Mouse (Mus musculus): Measurements from ENCODE around the gene Dis3. TPM values are rescaled to one million over a fixed set of nuclear protein-coding genes. Genes with fewer than 3 reads are reported as not detected.

The Dis3 gene
- total and polyA plus RNA-seq, 2 experiments from 2014 or later = 19.6 to 23.1 TPM

GRCm38 (mm10) chr14:99121584-99122339 is 22.2 kb upstream of the Dis3 start:
- H3K36me3 ChIP-seq (ENCODE audit: insufficient read depth, low read length) = peaks cover 7% of the 10 kb centered on the region
- ATAC-seq (ENCODE audit: low FRiP score) (no peak), DNase-seq (ENCODE audit: low spot score) (no peak)
- H3K4me2 ChIP-seq (ENCODE audit: low read depth, low read length, poor library complexity, severe bottlenecking) = no peak overlapping the region
- H3K9me3 ChIP-seq (ENCODE audit: low read length) = no peaks in the 10 kb centered on the region
- no peaks in the 10 kb centered on the region for H3K27me3 ChIP-seq (ENCODE audit: insufficient read depth, low read length)
- no peak overlapping the region for H3K27ac ChIP-seq (ENCODE audit: low read depth, low read length)
- H3K9ac ChIP-seq (replicated peaks; ENCODE audit: low read length, poor library complexity, severe bottlenecking) = no peak overlapping the region
- 85% methylated on average over 11 of the region's 11 CpGs for WGBS
- no peak overlapping the region for H3K4me3 ChIP-seq (ENCODE audit: low read depth, low read length)
- no peak for TF ChIP-seq CTCF (IDR thresholded peaks at IDR 0.05)
- H3K4me1 ChIP-seq (ENCODE audit: insufficient read depth, low read length) = no peaks in the 10 kb centered on the region

DNA sequence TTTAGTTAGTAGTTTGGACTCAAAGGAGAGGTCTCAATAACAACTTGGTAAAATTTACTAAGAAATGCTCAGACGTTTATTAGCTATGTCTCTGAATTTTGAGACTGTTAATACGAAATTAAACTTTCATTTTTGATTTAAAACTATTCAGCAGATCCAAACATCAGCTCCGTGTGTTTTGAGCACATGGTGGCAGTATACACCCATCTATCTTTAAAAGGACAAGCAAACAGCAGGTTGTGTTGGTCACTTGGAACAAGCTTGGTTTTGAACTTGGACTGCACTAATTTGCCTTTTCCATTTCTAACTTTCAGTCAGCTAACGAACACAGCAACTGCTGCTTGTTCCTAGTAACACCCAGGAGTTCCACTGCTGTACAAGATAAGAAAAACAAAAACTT is 18.0 kb upstream of the Dis3 start:
- H3K4me2 ChIP-seq (ENCODE audit: low read depth, low read length, poor library complexity, severe bottlenecking) = no peak overlapping the region
- 79% methylated on average over 4 of the region's 4 CpGs for WGBS
- DNase-seq (ENCODE audit: low spot score) (peak; percentile 40), ATAC-seq (ENCODE audit: low FRiP score) (no peak)
- peaks cover 9% of the 10 kb centered on the region; the same call in 1 of the 2 replicates for H3K36me3 ChIP-seq (ENCODE audit: insufficient read depth, low read length)
- no peaks in the 10 kb centered on the region for H3K9me3 ChIP-seq (ENCODE audit: low read length)
- no peaks in the 10 kb centered on the region for H3K27me3 ChIP-seq (ENCODE audit: insufficient read depth, low read length)
- TF ChIP-seq CTCF (IDR thresholded peaks at IDR 0.05) = peak; percentile 65
- no peak overlapping the region for H3K9ac ChIP-seq (replicated peaks; ENCODE audit: low read length, poor library complexity, severe bottlenecking)
- H3K4me3 ChIP-seq (ENCODE audit: low read depth, low read length) = no peak overlapping the region
- H3K27ac ChIP-seq (ENCODE audit: low read depth, low read length) = no peak overlapping the region
- H3K4me1 ChIP-seq (ENCODE audit: insufficient read depth, low read length) = no peaks in the 10 kb centered on the region

DNA sequence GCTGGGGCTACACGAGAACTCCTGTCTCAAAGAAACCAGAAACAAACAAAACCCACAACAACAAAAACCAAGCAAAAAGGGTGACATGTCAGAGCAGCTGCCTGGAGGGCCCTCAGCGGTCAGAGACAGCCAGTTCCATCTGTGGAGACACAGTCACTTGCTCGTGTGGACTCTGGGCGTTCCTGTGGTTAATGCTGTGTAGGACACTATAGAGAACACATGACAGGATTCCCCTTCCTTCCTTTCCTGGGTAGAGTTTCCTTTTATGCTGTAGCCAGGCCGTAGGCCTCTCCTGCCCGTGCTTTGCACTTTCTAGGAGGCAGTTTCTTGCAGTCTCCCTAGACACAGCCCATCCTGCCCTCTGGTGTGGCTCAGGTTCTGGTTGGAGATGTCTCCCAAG is 9.2 kb upstream of the Dis3 start:
- H3K36me3 ChIP-seq (ENCODE audit: insufficient read depth, low read length) = peaks cover 41% of the 10 kb centered on the region; the same call in 1 of the 2 replicates
- no peak for ATAC-seq (ENCODE audit: low FRiP score)
- no peak for TF ChIP-seq CTCF (IDR thresholded peaks at IDR 0.05)
- H3K4me2 ChIP-seq (ENCODE audit: low read depth, low read length, poor library complexity, severe bottlenecking) = no peak overlapping the region
- DNase-seq (ENCODE audit: low spot score) = no peak
- no peak overlapping the region for H3K27ac ChIP-seq (ENCODE audit: low read depth, low read length)
- H3K9ac ChIP-seq (replicated peaks; ENCODE audit: low read length, poor library complexity, severe bottlenecking) = no peak overlapping the region
- H3K4me1 ChIP-seq (ENCODE audit: insufficient read depth, low read length) = no peaks in the 10 kb centered on the region
- no peaks in the 10 kb centered on the region for H3K27me3 ChIP-seq (ENCODE audit: insufficient read depth, low read length)
- no peaks in the 10 kb centered on the region for H3K9me3 ChIP-seq (ENCODE audit: low read length)
- WGBS = 93% methylated on average over 6 of the region's 6 CpGs
- H3K4me3 ChIP-seq (ENCODE audit: low read depth, low read length) = no peak overlapping the region

DNA sequence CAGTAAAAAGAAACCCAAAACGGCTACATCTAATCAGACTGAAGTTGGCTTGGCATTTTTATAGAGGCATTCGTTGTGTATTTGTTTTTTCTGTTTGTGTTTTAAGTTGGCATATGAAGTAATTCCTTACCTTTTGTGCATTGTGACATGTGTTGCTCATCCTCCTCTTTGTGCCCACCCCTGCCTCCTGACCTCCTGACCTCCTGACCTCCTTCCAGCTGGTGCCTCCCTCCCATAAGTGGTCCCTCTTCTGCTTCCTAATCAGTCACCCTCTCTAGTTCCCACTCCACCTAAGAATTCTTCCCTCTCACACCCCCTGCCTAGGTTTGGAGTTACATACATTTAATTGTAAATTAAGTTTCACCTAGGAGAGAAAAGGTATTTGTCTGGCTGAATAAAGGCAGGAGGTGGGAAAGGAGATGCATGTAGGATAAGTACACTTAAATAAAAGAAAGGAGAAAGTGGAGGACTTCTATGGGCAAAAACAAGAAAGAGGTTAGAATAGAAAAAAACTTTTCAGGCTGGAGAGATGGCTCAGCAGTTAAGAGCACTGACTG is 8.1 kb upstream of the Dis3 start:
- no peak for TF ChIP-seq CTCF (IDR thresholded peaks at IDR 0.05)
- Histone ChIP-seq H3K36me3 (ENCODE audit: insufficient read depth, low read length) (peaks cover 38% of the 10 kb centered on the region; the same call in 1 of the 2 replicates), H3K9me3 (ENCODE audit: low read length) (no peaks in the 10 kb centered on the region), H3K27me3 (ENCODE audit: insufficient read depth, low read length) (no peaks in the 10 kb centered on the region), H3K27ac (ENCODE audit: low read depth, low read length) (no peak overlapping the region), H3K4me3 (ENCODE audit: low read depth, low read length) (no peak overlapping the region), H3K9ac (replicated peaks; ENCODE audit: low read length, poor library complexity, severe bottlenecking) (no peak overlapping the region), H3K4me1 (ENCODE audit: insufficient read depth, low read length) (no peaks in the 10 kb centered on the region), H3K4me2 (ENCODE audit: low read depth, low read length, poor library complexity, severe bottlenecking) (no peak overlapping the region)
- no peak for ATAC-seq (ENCODE audit: low FRiP score)
- 89% methylated on average over 2 of the region's 2 CpGs for WGBS
- no peak for DNase-seq (ENCODE audit: low spot score)

DNA sequence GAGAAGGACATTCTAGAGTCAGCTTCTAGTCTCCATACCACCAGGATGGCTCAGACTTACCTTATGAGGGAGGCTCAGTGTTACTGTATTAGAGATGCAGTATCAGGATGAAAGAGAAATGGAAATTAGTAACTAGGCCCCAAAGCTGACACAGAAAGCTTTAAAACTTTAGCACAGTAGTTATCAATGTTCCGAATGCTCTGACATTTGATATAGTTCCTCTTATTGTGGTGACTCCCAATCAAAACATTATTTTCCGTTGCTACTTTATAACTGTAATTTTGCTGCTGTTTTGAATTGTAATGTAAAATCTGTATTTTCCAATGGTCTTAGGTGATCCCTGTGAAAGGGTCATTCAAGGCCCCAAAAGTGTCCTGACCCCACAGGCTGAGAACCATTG is 7.1 kb upstream of the Dis3 start:
- Histone ChIP-seq H3K4me2 (ENCODE audit: low read depth, low read length, poor library complexity, severe bottlenecking) (no peak overlapping the region), H3K36me3 (ENCODE audit: insufficient read depth, low read length) (peaks cover 32% of the 10 kb centered on the region; the same call in 1 of the 2 replicates), H3K9me3 (ENCODE audit: low read length) (no peaks in the 10 kb centered on the region), H3K4me3 (ENCODE audit: low read depth, low read length) (no peak overlapping the region), H3K27me3 (ENCODE audit: insufficient read depth, low read length) (no peaks in the 10 kb centered on the region), H3K4me1 (ENCODE audit: insufficient read depth, low read length) (no peaks in the 10 kb centered on the region), H3K9ac (replicated peaks; ENCODE audit: low read length, poor library complexity, severe bottlenecking) (no peak overlapping the region), H3K27ac (ENCODE audit: low read depth, low read length) (no peak overlapping the region)
- no peak for DNase-seq (ENCODE audit: low spot score)
- no peak for TF ChIP-seq CTCF (IDR thresholded peaks at IDR 0.05)
- ATAC-seq (ENCODE audit: low FRiP score) = no peak
- 93% methylated on average over 2 of the region's 2 CpGs for WGBS

DNA sequence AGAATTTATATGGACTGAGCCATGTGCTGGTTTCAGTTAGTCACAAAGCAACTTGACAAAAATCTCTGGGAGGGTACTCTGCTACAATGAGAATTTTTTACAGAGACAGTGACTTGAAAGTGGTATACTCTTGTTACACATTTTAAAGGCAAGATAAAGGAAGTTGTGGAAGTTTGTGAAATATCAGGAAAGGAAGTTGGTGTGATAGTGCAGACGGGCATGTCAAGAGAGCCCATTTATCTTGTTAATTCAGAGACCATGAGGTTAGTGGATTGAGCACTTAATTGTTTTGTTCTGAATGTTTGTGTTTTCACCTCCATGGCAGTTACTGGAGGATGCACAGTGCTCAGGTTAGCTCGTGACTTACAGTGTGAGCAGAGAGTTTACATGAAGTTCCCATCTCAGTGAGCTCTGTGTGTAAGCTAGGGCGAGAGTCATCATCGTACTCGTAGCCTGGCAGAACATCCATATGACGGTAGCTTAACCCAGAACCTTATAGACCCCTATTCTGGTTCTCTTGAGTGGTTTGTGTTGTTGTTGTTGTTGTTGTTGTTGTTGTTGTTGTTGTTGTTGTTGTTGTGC is 5.1 kb upstream of the Dis3 start:
- Histone ChIP-seq H3K27me3 (ENCODE audit: insufficient read depth, low read length) (no peaks in the 10 kb centered on the region), H3K9ac (replicated peaks; ENCODE audit: low read length, poor library complexity, severe bottlenecking) (0 out of 2 replicates have a peak overlapping the region, but pooled peaks have one; percentile 33), H3K4me1 (ENCODE audit: insufficient read depth, low read length) (no peaks in the 10 kb centered on the region), H3K4me2 (ENCODE audit: low read depth, low read length, poor library complexity, severe bottlenecking) (no peak overlapping the region), H3K9me3 (ENCODE audit: low read length) (no peaks in the 10 kb centered on the region), H3K4me3 (ENCODE audit: low read depth, low read length) (no peak overlapping the region), H3K27ac (ENCODE audit: low read depth, low read length) (no peak overlapping the region), H3K36me3 (ENCODE audit: insufficient read depth, low read length) (peaks cover 28% of the 10 kb centered on the region; the same call in 1 of the 2 replicates)
- DNase-seq (ENCODE audit: low spot score) (no peak), ATAC-seq (ENCODE audit: low FRiP score) (no peak)
- no peak for TF ChIP-seq CTCF (IDR thresholded peaks at IDR 0.05)
- WGBS = 97% methylated on average over 6 of the region's 6 CpGs

All from midbrain, postnatal 0 days (tissue).